Mouse (Mus musculus) kidney, adult 2 months (tissue): ENCODE data around the gene Gm11011. TPM values are rescaled to one million over a fixed set of nuclear protein-coding genes. Genes with fewer than 3 reads are reported as not detected.

Experiments used
- DNase-seq: peaks from one replicate; pipeline ENCODE4 v3.0.0; 2021
- H3K27ac ChIP-seq: fragments of 200-500 bp; 2 replicates; pipeline ENCODE4 v1.5.1; 2012; ENCODE audit warnings: low read depth, low read length, control low read depth, inconsistent platforms; ENCODE audit not compliant: insufficient read depth
- H3K27me3 ChIP-seq: fragments of 200-500 bp; replicated peaks from 2 replicates; pipeline ENCODE4 v1.6.1; 2012; ENCODE audit warnings: mild to moderate bottlenecking, moderate library complexity, low read length, inconsistent platforms; ENCODE audit not compliant: control insufficient read depth, insufficient read depth
- H3K36me3 ChIP-seq: fragments of 200-500 bp; 2 replicates; pipeline ENCODE4 v1.6.1; 2012; ENCODE audit warnings: mild to moderate bottlenecking, moderate library complexity, low read length, inconsistent platforms; ENCODE audit not compliant: control insufficient read depth, insufficient read depth
- H3K4me1 ChIP-seq: fragments of 200-500 bp; 2 replicates; pipeline ENCODE4 v1.6.1; 2011; ENCODE audit warnings: low read length; ENCODE audit not compliant: control insufficient read depth, insufficient read depth
- H3K4me3 ChIP-seq: fragments of 200-500 bp; 2 replicates; pipeline ENCODE4 v1.5.1; 2011; ENCODE audit warnings: mild to moderate bottlenecking, low read depth, low read length, control low read depth; ENCODE audit not compliant: insufficient read depth
- CTCF ChIP-seq: fragments of 200-500 bp; conservative IDR thresholded peaks from 2 replicates; pipeline ENCODE4 v1.5.1; 2011; ENCODE audit warnings: low read depth, mild to moderate bottlenecking, control low read depth, low read length, moderate library complexity, mixed read lengths; ENCODE audit not compliant: insufficient read depth, insufficient read length
- POLR2A ChIP-seq: fragments of 200-500 bp; IDR thresholded peaks from one replicate; pipeline ENCODE4 v1.6.1; 2011; ENCODE audit warnings: low read depth, low read length, control low read depth
- WGBS: fragments of 180-500 bp; shearing (Covaris S2); methylation state at CpG from one replicate; pipeline ENCODE4 v1.1.7; 2018; 5-methylcytosine and 5-hydroxymethylcytosine counted together
- polyA plus RNA-seq: library from polyadenylated mRNA; depleted of rRNA; stranded (reverse); fragments of >200 nt; gene quantifications from 2 replicates; pipeline ENCODE4 v1.2.3, GENCODE M21; 2012; rRNA removed

Gene Gm11011
- polyA plus RNA-seq, 1 experiment: not detected

GRCm38 (mm10) chr2:169565751-169566150 is 21.8 kb downstream of the Gm11011 start:
- TF ChIP-seq POLR2A (no peak), CTCF (no peak)
- no peak overlapping the region for H3K27ac ChIP-seq
- H3K4me3 ChIP-seq: no peak overlapping the region
- 47% methylated on average over 7 of the region's 7 CpGs for WGBS
- no peaks in the 10 kb centered on the region for H3K36me3 ChIP-seq
- DNase-seq: no peak
- no peaks in the 10 kb centered on the region for H3K27me3 ChIP-seq
- no peaks in the 10 kb centered on the region for H3K4me1 ChIP-seq

GRCm38 (mm10) chr2:169545674-169546073 is 41.9 kb downstream of the Gm11011 start:
- no peak overlapping the region for H3K4me3 ChIP-seq
- no peaks in the 10 kb centered on the region for H3K27me3 ChIP-seq
- H3K27ac ChIP-seq: no peak overlapping the region
- TF ChIP-seq POLR2A (no peak), CTCF (no peak)
- no peaks in the 10 kb centered on the region for H3K36me3 ChIP-seq
- H3K4me1 ChIP-seq: no peaks in the 10 kb centered on the region
- no peak for DNase-seq
- WGBS: 51% methylated on average over 7 of the region's 7 CpGs

GRCm38 (mm10) chr2:169538906-169539305 is 48.6 kb downstream of the Gm11011 start:
- 27% methylated on average over 4 of the region's 4 CpGs for WGBS
- no peak for TF ChIP-seq POLR2A
- no peak for TF ChIP-seq CTCF
- no peak for DNase-seq
- no peaks in the 10 kb centered on the region for H3K4me1 ChIP-seq
- no peaks in the 10 kb centered on the region for H3K36me3 ChIP-seq
- no peak overlapping the region for H3K4me3 ChIP-seq
- no peaks in the 10 kb centered on the region for H3K27me3 ChIP-seq
- H3K27ac ChIP-seq: no peak overlapping the region

Other genes with a start within 250 kb of the Gm11011 start
- 17.5 and 17.6 TPM in 2 replicates for gene Tshz2, start 45.3 kb upstream of the Gm11011 start, polyA plus RNA-seq